Mouse (Mus musculus): ENCODE data around the gene Gm15517. TPM values are rescaled to one million over a fixed set of nuclear protein-coding genes. Genes with fewer than 3 reads are reported as not detected.

The Gm15517 gene
- polyA plus RNA-seq, 2 experiments: not detected

- Histone ChIP-seq H3K27ac (no peak overlapping the region), H3K4me1 (replicated peaks; ENCODE audit: control insufficient read depth in 2 of 2, insufficient read depth in 2 of 2, low read length in 1 of 2) (no peaks in the 10 kb centered on the region), H3K36me3 (replicated peaks; ENCODE audit: control insufficient read depth, insufficient read depth, low read depth) (peaks cover 36% of the 10 kb centered on the region), H3K27me3 (ENCODE audit: control insufficient read depth, insufficient read depth, low read length) (no peaks in the 10 kb centered on the region), H3K9ac (replicated peaks) (no peak overlapping the region), H3K9me3 (ENCODE audit: control insufficient read depth, low read length) (no peaks in the 10 kb centered on the region), H3K4me3 (ENCODE audit: insufficient read depth in 1 of 2, low read depth in 2 of 2, low read length in 2 of 2) (no peak overlapping the region), H3K4me2 (ENCODE audit: low read depth) (no peak overlapping the region)
- WGBS (ENCODE audit: insufficient replicate concordance): 68% methylated on average over 15 of the region's 15 CpGs
- DNase-seq (ENCODE audit: low read depth in 3 of 3, low spot score in 3 of 3) (no peak), ATAC-seq (ENCODE audit: insufficient read depth) (peak; percentile 18; the same call in 1 of the 2 replicates)
- TF ChIP-seq CTCF (IDR thresholded peaks at IDR 0.05; ENCODE audit: low read depth) (no peak), EP300 (IDR thresholded peaks at IDR 0.05; ENCODE audit: low read depth) (no peak)
Measured at GRCm38 (mm10) chr7:44253023-44253616, 8.1 kb upstream of the Gm15517 start.

GRCm38 (mm10) chr7:44254930-44255329 lies 6.3 kb upstream of the Gm15517 start:
- WGBS (ENCODE audit: insufficient replicate concordance): 69% methylated on average over 6 of the region's 6 CpGs
- no peak overlapping the region for H3K4me2 ChIP-seq (ENCODE audit: low read depth)
- H3K27me3 ChIP-seq (ENCODE audit: control insufficient read depth, insufficient read depth, low read length): no peaks in the 10 kb centered on the region
- ATAC-seq (ENCODE audit: insufficient read depth): no peak
- no peak overlapping the region for H3K9ac ChIP-seq (replicated peaks)
- no peak overlapping the region for H3K27ac ChIP-seq
- TF ChIP-seq CTCF (IDR thresholded peaks at IDR 0.05; ENCODE audit: low read depth): no peak
- no peak for TF ChIP-seq EP300 (IDR thresholded peaks at IDR 0.05; ENCODE audit: low read depth)
- DNase-seq (ENCODE audit: low read depth in 3 of 3, low spot score in 3 of 3): no peak
- no peaks in the 10 kb centered on the region for H3K9me3 ChIP-seq (ENCODE audit: control insufficient read depth, low read length)
- peaks cover 21% of the 10 kb centered on the region for H3K36me3 ChIP-seq (replicated peaks; ENCODE audit: control insufficient read depth, insufficient read depth, low read depth)
- H3K4me3 ChIP-seq (ENCODE audit: insufficient read depth in 1 of 2, low read depth in 2 of 2, low read length in 2 of 2): no peak overlapping the region
- H3K4me1 ChIP-seq (replicated peaks; ENCODE audit: control insufficient read depth in 2 of 2, insufficient read depth in 2 of 2, low read length in 1 of 2): no peaks in the 10 kb centered on the region

GRCm38 (mm10) chr7:44257278-44257677 lies 4.0 kb upstream of the Gm15517 start, which contains the start of gene Acp4:
Acp4 (minus strand) TSS chr7:44257378.
- no peak within 1 kb of the TSS for H3K4me2 ChIP-seq (ENCODE audit: low read depth)
- 52% methylated on average over 4 of the region's 4 CpGs for WGBS (ENCODE audit: insufficient replicate concordance)
- no peaks in the 10 kb centered on the region for H3K9me3 ChIP-seq (ENCODE audit: control insufficient read depth, low read length)
- no peak for TF ChIP-seq CTCF (IDR thresholded peaks at IDR 0.05; ENCODE audit: low read depth)
- no peak for TF ChIP-seq EP300 (IDR thresholded peaks at IDR 0.05; ENCODE audit: low read depth)
- peaks cover 3% of the 10 kb centered on the region; the same call in 1 of the 2 replicates for H3K27me3 ChIP-seq (ENCODE audit: control insufficient read depth, insufficient read depth, low read length)
- DNase-seq (ENCODE audit: low read depth in 3 of 3, low spot score in 3 of 3) (no peak), ATAC-seq (ENCODE audit: insufficient read depth) (no peak)
- H3K27ac ChIP-seq: no peak within 1 kb of the TSS
- H3K4me3 ChIP-seq (ENCODE audit: insufficient read depth in 1 of 2, low read depth in 2 of 2, low read length in 2 of 2): no peak within 1 kb of the TSS
- H3K9ac ChIP-seq (replicated peaks): no peak within 1 kb of the TSS
- H3K4me1 ChIP-seq (replicated peaks; ENCODE audit: control insufficient read depth in 2 of 2, insufficient read depth in 2 of 2, low read length in 1 of 2): no peaks in the 10 kb centered on the region
- H3K36me3 ChIP-seq (replicated peaks; ENCODE audit: control insufficient read depth, insufficient read depth, low read depth): peaks cover 7% of the 10 kb centered on the region; the same call in 1 of the 2 replicates

GRCm38 (mm10) chr7:44260410-44260809 lies 837 bp upstream of the Gm15517 start:
- WGBS (ENCODE audit: insufficient replicate concordance): 57% methylated on average over 6 of the region's 6 CpGs
- Histone ChIP-seq H3K9ac (replicated peaks) (no peak overlapping the region), H3K4me3 (ENCODE audit: insufficient read depth in 1 of 2, low read depth in 2 of 2, low read length in 2 of 2) (no peak overlapping the region), H3K4me1 (replicated peaks; ENCODE audit: control insufficient read depth in 2 of 2, insufficient read depth in 2 of 2, low read length in 1 of 2) (no peaks in the 10 kb centered on the region), H3K36me3 (replicated peaks; ENCODE audit: control insufficient read depth, insufficient read depth, low read depth) (no peaks in the 10 kb centered on the region), H3K4me2 (ENCODE audit: low read depth) (no peak overlapping the region), H3K27ac (no peak overlapping the region), H3K9me3 (ENCODE audit: control insufficient read depth, low read length) (no peaks in the 10 kb centered on the region), H3K27me3 (ENCODE audit: control insufficient read depth, insufficient read depth, low read length) (peaks cover 3% of the 10 kb centered on the region)
- DNase-seq (ENCODE audit: low read depth in 3 of 3, low spot score in 3 of 3) (no peak), ATAC-seq (ENCODE audit: insufficient read depth) (no peak)
- TF ChIP-seq CTCF (IDR thresholded peaks at IDR 0.05; ENCODE audit: low read depth) (no peak), EP300 (IDR thresholded peaks at IDR 0.05; ENCODE audit: low read depth) (no peak)

GRCm38 (mm10) chr7:44262791-44263643 lies 1.8 kb downstream of the Gm15517 start:
- Histone ChIP-seq H3K4me2 (ENCODE audit: low read depth) (peak overlapping the region; percentile 16; the same call in 1 of the 2 replicates), H3K9me3 (ENCODE audit: control insufficient read depth, low read length) (no peaks in the 10 kb centered on the region), H3K27me3 (ENCODE audit: control insufficient read depth, insufficient read depth, low read length) (peaks cover 3% of the 10 kb centered on the region), H3K4me1 (replicated peaks; ENCODE audit: control insufficient read depth in 2 of 2, insufficient read depth in 2 of 2, low read length in 1 of 2) (no peaks in the 10 kb centered on the region), H3K9ac (replicated peaks) (no peak overlapping the region), H3K4me3 (ENCODE audit: insufficient read depth in 1 of 2, low read depth in 2 of 2, low read length in 2 of 2) (no peak overlapping the region), H3K27ac (no peak overlapping the region), H3K36me3 (replicated peaks; ENCODE audit: control insufficient read depth, insufficient read depth, low read depth) (no peaks in the 10 kb centered on the region)
- WGBS (ENCODE audit: insufficient replicate concordance): 4% methylated on average over 34 of the region's 34 CpGs
- DNase-seq (ENCODE audit: low read depth in 3 of 3, low spot score in 3 of 3): peak; percentile 74 to 79 (median 77)
- TF ChIP-seq EP300 (IDR thresholded peaks at IDR 0.05; ENCODE audit: low read depth) (no peak), CTCF (IDR thresholded peaks at IDR 0.05; ENCODE audit: low read depth) (peak; percentile 95)
- ATAC-seq (ENCODE audit: insufficient read depth): 0 out of 2 replicates have a peak, but pooled peaks have one; percentile 18

All from liver, embryonic 14.5 days (tissue).